Mouse (Mus musculus) embryo, embryonic 10.5 days (tissue): ENCODE data around the gene Cfap58.

Source experiments
- DNase-seq: peaks from one replicate; pipeline ENCODE4 v3.0.0-alpha.2; 2015; ENCODE audit warnings: low spot score

Cfap58 gene

DNA sequence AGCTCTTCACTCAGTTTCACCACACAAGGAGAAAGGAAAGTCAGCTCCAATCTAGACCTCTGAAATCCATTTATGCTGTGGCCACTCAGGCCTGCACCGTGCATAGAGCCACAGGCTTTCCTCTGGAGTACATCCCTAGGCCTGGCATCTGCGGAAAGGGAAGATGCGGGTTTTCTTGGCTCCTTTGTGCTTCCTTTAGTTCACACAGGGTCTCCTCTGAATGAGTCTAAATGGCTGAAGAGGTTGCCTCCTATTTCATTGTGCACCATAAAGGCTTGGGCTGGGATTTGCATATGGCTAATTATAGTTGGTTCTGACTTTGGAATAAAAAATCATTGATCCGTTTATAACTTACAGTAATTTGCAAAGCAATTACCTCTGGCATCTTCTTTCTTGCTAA is 144.0 kb downstream of the Cfap58 start:
- DNase-seq, result no peak
